Mouse (Mus musculus): Measurements from ENCODE around the gene Snx21. TPM values are rescaled to one million over a fixed set of nuclear protein-coding genes. Genes with fewer than 3 reads are reported as not detected.

The Snx21 gene
- polyA plus RNA-seq, 1 experiment: 1.5 TPM

DNA sequence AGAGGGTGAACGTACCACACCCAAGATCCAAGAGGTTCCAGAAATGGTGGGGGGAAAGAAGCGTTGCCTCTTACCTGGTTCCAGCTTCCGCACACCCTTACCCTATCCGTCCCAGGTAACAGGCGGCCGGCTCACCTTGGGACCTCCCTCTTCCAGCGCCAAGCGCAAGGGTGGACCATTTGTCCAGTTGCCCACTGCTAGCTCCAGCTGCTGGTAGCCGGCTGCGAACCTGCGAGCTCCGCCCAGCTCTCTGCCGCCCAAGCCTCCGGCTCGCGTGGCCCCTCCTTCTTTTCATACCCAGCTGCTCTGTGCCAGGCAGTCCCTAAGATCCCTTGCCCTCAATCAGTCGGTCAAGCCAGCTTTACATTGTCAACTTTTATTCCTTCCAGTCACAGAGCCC lies 8.8 kb upstream of the Snx21 start:
- peaks cover 4% of the 10 kb centered on the region; the same call in 1 of the 2 replicates for H3K9me3 ChIP-seq (ENCODE audit: control insufficient read depth, low read length)
- H3K36me3 ChIP-seq (ENCODE audit: control insufficient read depth): peaks cover 36% of the 10 kb centered on the region
- TF ChIP-seq TAL1 (IDR thresholded peaks at IDR 0.05; ENCODE audit: low read length): no peak
- TF ChIP-seq GATA1 (IDR thresholded peaks at IDR 0.05; ENCODE audit: low read length): no peak
- peaks cover 55% of the 10 kb centered on the region for H3K27me3 ChIP-seq (ENCODE audit: control insufficient read depth)
- peaks cover 47% of the 10 kb centered on the region for H3K4me1 ChIP-seq (ENCODE audit: control insufficient read depth)
- H3K4me3 ChIP-seq (replicated peaks): no peak overlapping the region

DNA sequence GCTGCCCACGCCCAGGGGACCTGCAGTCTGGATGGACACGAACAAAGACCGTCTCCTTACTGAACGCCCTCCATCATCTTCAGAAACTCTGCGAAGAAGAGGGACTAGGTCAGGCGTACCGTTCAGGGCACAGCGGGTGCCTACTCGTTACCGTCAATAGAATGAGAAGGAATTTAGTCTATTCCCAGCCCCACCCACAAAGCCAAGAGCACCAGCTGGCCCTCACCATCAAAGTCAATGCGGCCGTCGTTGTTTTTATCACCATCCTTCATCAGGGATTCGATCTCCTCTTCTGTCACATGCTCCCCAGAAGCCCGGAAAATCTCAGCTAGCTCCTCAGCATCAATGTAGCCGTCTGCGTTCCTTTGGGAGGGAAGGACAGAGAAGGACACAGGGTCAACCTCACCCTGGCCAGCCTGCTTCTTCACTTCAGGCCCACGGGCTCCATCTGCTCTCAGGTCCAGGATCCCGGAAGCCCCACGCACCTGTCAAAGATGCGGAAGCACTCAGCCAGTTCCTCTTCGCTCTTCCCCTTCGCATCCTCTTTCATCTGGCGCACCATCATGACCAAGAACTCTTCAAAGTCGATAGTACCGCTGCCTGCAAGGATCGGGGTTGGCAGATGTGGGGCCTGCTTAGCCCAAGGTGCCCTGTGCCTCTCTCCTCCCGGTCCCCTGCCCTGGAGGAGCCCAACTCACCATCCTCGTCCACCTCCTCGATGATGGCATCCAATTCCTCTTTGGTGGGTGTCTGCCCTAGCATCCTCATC lies 8.2 kb upstream of the Snx21 start:
- TF ChIP-seq TAL1 (IDR thresholded peaks at IDR 0.05; ENCODE audit: low read length) (no peak), GATA1 (IDR thresholded peaks at IDR 0.05; ENCODE audit: low read length) (no peak)
- Histone ChIP-seq H3K9me3 (ENCODE audit: control insufficient read depth, low read length) (peaks cover 4% of the 10 kb centered on the region; the same call in 1 of the 2 replicates), H3K4me3 (replicated peaks) (no peak overlapping the region), H3K36me3 (ENCODE audit: control insufficient read depth) (peaks cover 30% of the 10 kb centered on the region), H3K27me3 (ENCODE audit: control insufficient read depth) (peaks cover 61% of the 10 kb centered on the region), H3K4me1 (ENCODE audit: control insufficient read depth) (peaks cover 43% of the 10 kb centered on the region)

DNA sequence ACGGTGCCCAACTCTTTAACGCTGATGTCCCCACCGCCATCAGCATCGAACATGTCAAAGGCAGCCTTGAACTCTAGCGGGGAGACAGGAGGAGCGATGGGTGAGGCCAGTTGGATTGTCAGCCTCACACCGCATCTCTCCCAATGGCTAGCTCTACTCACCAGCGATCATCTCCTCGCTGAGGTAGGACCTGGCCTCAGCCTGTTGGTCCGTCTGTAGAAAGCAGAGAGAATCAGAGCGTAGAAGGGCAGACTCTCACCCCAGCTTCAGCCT lies 7.7 kb upstream of the Snx21 start:
- H3K4me3 ChIP-seq (replicated peaks): no peak overlapping the region
- TF ChIP-seq TAL1 (IDR thresholded peaks at IDR 0.05; ENCODE audit: low read length): no peak
- TF ChIP-seq GATA1 (IDR thresholded peaks at IDR 0.05; ENCODE audit: low read length): no peak
- H3K36me3 ChIP-seq (ENCODE audit: control insufficient read depth): peaks cover 25% of the 10 kb centered on the region
- peaks cover 66% of the 10 kb centered on the region for H3K27me3 ChIP-seq (ENCODE audit: control insufficient read depth)
- H3K4me1 ChIP-seq (ENCODE audit: control insufficient read depth): peaks cover 38% of the 10 kb centered on the region
- peaks cover 4% of the 10 kb centered on the region; the same call in 1 of the 2 replicates for H3K9me3 ChIP-seq (ENCODE audit: control insufficient read depth, low read length)

DNA sequence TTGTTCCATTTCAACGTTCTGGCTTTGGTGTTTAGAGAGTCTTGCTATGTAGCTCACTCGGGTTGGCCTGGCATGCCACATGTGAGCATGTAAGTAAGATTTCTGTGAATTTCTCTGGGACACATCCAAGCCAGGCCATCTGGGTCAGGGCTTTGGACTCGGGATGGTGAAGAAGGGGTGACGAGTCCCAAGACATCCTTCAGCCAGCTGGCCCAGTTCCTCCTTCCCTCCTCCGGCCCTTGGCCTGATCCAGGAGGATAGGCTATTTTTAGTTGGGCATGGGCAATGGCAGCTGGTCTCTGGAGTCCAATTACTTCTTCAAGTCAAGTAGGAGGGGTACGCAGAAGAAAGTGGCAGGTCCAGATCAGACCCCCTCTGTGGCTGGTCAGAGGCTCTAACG lies 6.8 kb upstream of the Snx21 start:
- Histone ChIP-seq H3K9me3 (ENCODE audit: control insufficient read depth, low read length) (peaks cover 4% of the 10 kb centered on the region; the same call in 1 of the 2 replicates), H3K4me1 (ENCODE audit: control insufficient read depth) (peaks cover 31% of the 10 kb centered on the region), H3K36me3 (ENCODE audit: control insufficient read depth) (peaks cover 16% of the 10 kb centered on the region), H3K27me3 (ENCODE audit: control insufficient read depth) (peaks cover 73% of the 10 kb centered on the region), H3K4me3 (replicated peaks) (no peak overlapping the region)
- TF ChIP-seq TAL1 (IDR thresholded peaks at IDR 0.05; ENCODE audit: low read length) (no peak), GATA1 (IDR thresholded peaks at IDR 0.05; ENCODE audit: low read length) (no peak)

DNA sequence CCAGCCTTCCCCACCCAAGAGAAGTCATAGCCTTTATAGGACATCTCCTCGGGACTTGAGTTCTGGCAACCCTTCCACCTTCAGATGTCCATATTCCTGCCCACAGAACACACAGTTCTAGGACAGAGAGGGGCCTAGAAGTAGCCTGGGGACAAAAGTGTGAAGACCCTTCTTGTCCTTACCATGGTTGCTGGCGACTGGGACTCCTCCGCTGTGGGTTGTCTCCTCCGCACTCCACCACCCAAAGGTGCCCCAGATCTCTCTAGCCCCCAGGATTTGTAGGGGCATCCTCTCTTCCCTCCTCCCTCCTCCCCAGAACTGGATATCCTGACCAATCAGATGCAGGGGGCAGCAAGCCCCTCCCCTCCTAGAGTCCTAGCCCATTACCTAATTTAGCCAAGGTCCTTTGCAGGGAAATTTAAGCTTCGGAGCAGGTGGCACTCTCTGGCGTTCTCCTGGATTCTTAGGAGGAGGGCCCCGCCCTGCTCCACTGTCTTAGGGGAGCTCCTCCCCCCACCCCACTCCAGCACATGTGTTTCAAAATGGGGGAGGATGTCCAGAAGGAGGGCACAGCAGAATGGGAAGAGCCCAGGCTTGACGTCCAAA lies 6.0 kb upstream of the Snx21 start, which contains the start of gene Tnnc2:
Gene Tnnc2, minus strand, starts transcription at position 487 of the 606 bp plus-strand sequence.
- TF ChIP-seq TAL1 (IDR thresholded peaks at IDR 0.05; ENCODE audit: low read length) (no peak), GATA1 (IDR thresholded peaks at IDR 0.05; ENCODE audit: low read length) (no peak)
- peaks cover 81% of the 10 kb centered on the region for H3K27me3 ChIP-seq (ENCODE audit: control insufficient read depth)

DNA sequence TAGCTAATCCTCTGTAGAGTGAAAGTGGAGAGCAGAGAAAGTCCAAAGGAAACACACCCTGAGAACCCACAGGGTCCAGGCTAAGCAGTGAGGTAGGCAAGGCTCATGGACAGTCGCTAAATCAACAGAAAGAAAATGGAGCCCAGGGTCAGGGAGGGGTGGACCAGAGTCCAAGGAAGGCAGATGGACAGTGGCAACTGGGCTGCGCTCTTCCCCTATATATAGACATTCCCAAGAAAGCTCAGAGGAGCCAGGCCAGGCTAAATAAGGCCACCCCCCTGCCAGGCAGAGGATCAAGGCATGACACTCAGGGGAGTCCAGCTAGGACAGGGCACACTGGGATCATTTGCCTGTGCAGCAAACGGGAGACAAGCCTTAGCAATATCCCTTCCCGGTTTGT lies 3.7 kb upstream of the Snx21 start:
- peaks cover 93% of the 10 kb centered on the region for H3K27me3 ChIP-seq (ENCODE audit: control insufficient read depth)

More for the DNA sequence above, 6.0 kb upstream of the Snx21 start, which contains the start of gene Tnnc2:
- peaks cover 8% of the 10 kb centered on the region for H3K36me3 ChIP-seq (ENCODE audit: control insufficient read depth)
- H3K4me3 ChIP-seq (replicated peaks): no peak within 1 kb of the TSS
- peaks cover 30% of the 10 kb centered on the region for H3K4me1 ChIP-seq (ENCODE audit: control insufficient read depth)
- peaks cover 4% of the 10 kb centered on the region; the same call in 1 of the 2 replicates for H3K9me3 ChIP-seq (ENCODE audit: control insufficient read depth, low read length)

DNA sequence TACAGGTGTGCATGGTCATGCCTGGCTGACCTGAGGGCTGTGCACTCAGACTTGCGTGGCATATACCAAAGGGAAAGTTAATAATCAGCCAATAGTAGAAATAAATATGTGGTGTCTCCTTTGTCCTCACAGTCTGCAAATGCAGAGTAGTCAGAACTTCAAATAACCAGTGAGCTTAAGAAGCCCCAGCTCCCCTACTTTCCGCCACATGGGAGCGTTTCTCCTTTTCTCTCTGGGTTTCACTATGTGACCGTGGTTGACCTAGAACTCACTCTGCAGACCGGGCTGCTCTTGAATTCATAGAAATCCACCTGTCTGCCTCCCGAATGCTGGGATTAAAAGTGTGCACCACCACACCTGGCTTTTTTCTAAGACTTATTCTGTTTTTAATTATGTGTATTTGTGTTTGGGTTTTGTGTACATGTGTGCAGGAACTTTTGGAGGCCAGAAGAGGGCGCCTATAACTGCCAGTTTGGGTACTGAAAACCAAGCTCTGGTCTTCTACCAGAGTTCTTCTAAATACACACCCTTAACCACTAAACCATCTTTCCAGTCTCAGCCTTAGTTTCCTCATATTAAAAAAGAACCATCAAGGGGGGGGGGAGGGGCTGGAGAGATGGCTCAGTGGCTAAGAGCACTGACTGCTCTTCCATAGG lies 1.6 kb upstream of the Snx21 start:
- H3K4me1 ChIP-seq (ENCODE audit: control insufficient read depth): peaks cover 54% of the 10 kb centered on the region
- no peaks in the 10 kb centered on the region for H3K9me3 ChIP-seq (ENCODE audit: control insufficient read depth, low read length)
- TF ChIP-seq TAL1 (IDR thresholded peaks at IDR 0.05; ENCODE audit: low read length): no peak
- no peak for TF ChIP-seq GATA1 (IDR thresholded peaks at IDR 0.05; ENCODE audit: low read length)
- peaks cover 12% of the 10 kb centered on the region for H3K36me3 ChIP-seq (ENCODE audit: control insufficient read depth)
- peaks cover 75% of the 10 kb centered on the region for H3K27me3 ChIP-seq (ENCODE audit: control insufficient read depth)
- no peak overlapping the region for H3K4me3 ChIP-seq (replicated peaks)

More for the DNA sequence above, 3.7 kb upstream of the Snx21 start:
- Histone ChIP-seq H3K9me3 (ENCODE audit: control insufficient read depth, low read length) (peaks cover 4% of the 10 kb centered on the region; the same call in 1 of the 2 replicates), H3K4me1 (ENCODE audit: control insufficient read depth) (peaks cover 38% of the 10 kb centered on the region), H3K36me3 (ENCODE audit: control insufficient read depth) (no peaks in the 10 kb centered on the region), H3K4me3 (replicated peaks) (no peak overlapping the region)
- TF ChIP-seq TAL1 (IDR thresholded peaks at IDR 0.05; ENCODE audit: low read length) (no peak), GATA1 (IDR thresholded peaks at IDR 0.05; ENCODE audit: low read length) (no peak)

DNA sequence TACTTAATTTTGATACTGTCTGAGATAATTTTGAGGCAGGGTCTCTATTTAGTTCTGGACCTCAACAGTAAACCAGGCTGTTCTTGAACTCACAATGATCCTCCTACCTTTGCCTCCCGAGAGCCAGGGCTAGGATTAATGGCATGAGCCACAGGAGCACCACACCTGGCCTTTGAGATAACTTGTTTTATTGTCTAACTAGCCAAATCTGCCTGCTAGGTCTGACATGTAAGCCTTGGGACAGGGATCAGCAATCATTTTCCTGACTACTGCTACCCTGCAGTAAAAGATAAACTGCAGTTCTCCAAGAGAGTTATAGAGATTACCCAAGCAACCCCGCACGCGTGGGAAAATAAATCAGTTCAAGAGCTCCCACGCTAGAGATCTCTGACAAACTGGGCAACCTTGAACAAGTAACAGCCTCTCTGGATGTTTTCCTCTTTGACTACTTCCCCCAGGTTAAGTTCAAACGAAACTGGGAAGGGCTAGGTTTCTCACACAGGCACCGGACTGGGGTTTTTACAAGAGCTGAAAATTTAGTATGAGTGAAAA lies 678 bp upstream of the Snx21 start:
- H3K9me3 ChIP-seq (ENCODE audit: control insufficient read depth, low read length): no peaks in the 10 kb centered on the region
- peak overlapping the region; percentile 72 for H3K4me3 ChIP-seq (replicated peaks)

More for the DNA sequence above, 678 bp upstream of the Snx21 start:
- peaks cover 18% of the 10 kb centered on the region for H3K36me3 ChIP-seq (ENCODE audit: control insufficient read depth)
- TF ChIP-seq TAL1 (IDR thresholded peaks at IDR 0.05; ENCODE audit: low read length) (no peak), GATA1 (IDR thresholded peaks at IDR 0.05; ENCODE audit: low read length) (no peak)
- H3K27me3 ChIP-seq (ENCODE audit: control insufficient read depth): peaks cover 66% of the 10 kb centered on the region
- H3K4me1 ChIP-seq (ENCODE audit: control insufficient read depth): peaks cover 55% of the 10 kb centered on the region

Measured in erythroblast, embryonic 14.5 days (primary cell).